Mouse (Mus musculus): ENCODE measurements around the gene Dpep3.

DNA sequence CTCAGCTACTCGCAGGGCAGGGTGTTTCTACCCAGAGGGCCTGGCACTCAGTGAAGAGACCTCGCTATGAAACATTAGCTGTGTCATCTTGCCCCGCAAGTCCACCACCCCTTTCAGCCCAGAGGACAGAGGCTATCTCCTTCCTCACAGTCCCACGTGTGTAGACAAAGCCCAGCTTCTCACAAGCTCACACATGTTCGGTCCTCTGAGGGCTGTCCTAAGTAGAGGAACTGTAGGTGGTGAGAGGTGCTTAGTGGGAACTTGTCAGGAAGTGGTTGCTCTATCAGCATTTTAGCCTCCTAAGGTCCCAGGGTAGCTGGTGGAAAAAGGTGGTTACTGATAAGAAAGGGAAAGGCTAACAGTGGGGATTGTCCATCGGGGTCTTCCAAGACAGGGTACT is 44.1 kb downstream of the Dpep3 start:
- TF ChIP-seq POLR2A (IDR thresholded peaks at IDR 0.05; ENCODE audit: borderline replicate concordance, extremely low read depth, low read depth, low read length) (no peak), CTCF (IDR thresholded peaks at IDR 0.05; ENCODE audit: insufficient read depth, low read length) (no peak)

Measured in lung, adult 2 months (tissue).